Mouse (Mus musculus): Measurements from ENCODE around the gene Amdhd2. TPM values are rescaled to one million over a fixed set of nuclear protein-coding genes. Genes with fewer than 3 reads are reported as not detected.

The Amdhd2 gene
- polyA plus RNA-seq, 1 experiment from 2014 or later = 159 TPM

DNA sequence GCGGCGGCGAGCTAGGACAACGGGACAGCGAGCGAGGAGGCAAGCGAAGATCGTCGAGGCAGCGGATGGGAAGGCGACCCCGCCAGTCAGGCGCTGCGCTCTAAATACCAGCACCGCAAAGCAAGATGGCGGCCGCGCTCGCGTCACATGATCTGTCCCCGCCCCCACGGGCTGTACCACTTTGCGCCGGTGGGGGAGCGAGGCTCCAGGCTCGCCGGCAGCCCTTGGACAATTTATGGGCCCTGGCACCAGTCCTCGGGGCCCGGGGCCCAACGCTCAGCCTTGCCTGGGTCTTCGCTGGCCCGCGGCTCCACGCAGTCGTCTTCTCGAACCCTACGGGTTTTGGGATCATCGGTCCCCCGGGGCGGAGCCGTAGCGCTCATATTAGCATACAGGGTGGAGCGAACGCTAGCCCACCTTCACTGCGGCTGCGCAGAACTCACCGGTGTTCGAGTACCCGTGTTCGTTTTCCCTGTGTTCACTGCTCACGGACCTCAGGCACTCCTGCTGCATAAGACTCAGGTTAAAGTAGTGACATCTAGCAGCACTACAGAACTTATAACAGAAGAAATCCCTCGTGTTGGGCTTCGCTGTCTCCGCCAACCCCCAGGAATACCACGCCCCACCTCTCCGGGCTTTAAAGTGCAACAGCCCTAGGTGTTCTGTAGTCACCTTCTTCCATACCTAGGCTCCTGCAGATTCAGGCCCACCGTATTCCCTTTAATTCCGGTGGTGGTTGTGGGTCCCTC lies 5.9 kb upstream of the Amdhd2 start, which contains the start of gene Atp6v0c:
Gene Atp6v0c, minus strand, starts transcription at position 386 of the 749 bp plus-strand sequence.
- no peaks in the 10 kb centered on the region for H3K27me3 ChIP-seq (replicated peaks; ENCODE audit: control insufficient read depth, insufficient read depth, low read length)
- peak; percentile 46 for TF ChIP-seq CTCF (IDR thresholded peaks at IDR 0.05; ENCODE audit: low read depth)
- no peaks in the 10 kb centered on the region for H3K9me3 ChIP-seq (ENCODE audit: control insufficient read depth)
- H3K4me2 ChIP-seq (replicated peaks; ENCODE audit: low read depth) = peak within 1 kb of the TSS; percentile 77
- H3K4me3 ChIP-seq (ENCODE audit: low read depth, low read length) = peak within 1 kb of the TSS; percentile 82
- no peaks in the 10 kb centered on the region for H3K4me1 ChIP-seq (replicated peaks; ENCODE audit: control insufficient read depth, insufficient read depth, low read length)
- H3K9ac ChIP-seq (ENCODE audit: low read depth, low read length) = peak within 1 kb of the TSS; percentile 91
- H3K27ac ChIP-seq (ENCODE audit: low read depth, low read length) = peak within 1 kb of the TSS; percentile 93
- peak; percentile 77 for ATAC-seq
- peaks cover 18% of the 10 kb centered on the region for H3K36me3 ChIP-seq (ENCODE audit: control insufficient read depth, insufficient read depth)
- under 1% methylated on average over 58 of the region's 58 CpGs for WGBS

DNA sequence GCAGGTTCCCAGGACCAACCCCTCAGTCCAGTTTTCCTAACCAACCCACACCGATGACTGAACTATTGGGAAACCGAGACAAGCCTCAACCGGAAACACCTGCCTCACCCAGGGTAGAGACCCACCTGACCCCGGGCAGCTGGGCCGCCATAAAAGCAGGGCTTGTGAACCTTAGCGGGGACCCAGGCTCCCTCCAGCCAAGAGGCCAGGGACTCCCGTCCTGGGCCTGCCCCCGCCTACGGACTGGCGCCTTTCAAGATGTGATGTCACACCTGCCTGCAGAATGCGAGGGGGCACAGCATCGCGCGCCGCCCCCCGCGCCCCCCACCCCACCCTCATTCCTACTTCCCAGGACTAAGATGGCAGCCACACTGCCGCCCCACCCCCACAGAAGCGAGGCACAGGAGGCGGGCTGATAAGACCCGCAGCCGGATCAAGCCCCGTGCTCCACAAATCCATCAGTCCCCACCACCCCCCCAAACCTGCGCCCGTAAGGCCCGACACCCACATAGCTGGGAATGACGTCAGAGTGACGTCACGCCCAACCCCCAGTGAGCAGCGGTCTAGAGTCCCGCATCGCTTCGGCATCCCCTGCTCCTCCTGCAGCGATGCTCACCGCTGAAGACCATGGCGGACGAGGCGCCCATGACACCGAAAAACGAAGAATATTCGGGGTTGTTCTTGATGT lies 5.2 kb upstream of the Amdhd2 start:
- peak overlapping the region; percentile 93 for H3K27ac ChIP-seq (ENCODE audit: low read depth, low read length)
- no peaks in the 10 kb centered on the region for H3K9me3 ChIP-seq (ENCODE audit: control insufficient read depth)
- TF ChIP-seq CTCF (IDR thresholded peaks at IDR 0.05; ENCODE audit: low read depth) = no peak
- H3K4me1 ChIP-seq (replicated peaks; ENCODE audit: control insufficient read depth, insufficient read depth, low read length) = no peaks in the 10 kb centered on the region
- H3K4me3 ChIP-seq (ENCODE audit: low read depth, low read length) = peak overlapping the region; percentile 82
- peak overlapping the region; percentile 77 for H3K4me2 ChIP-seq (replicated peaks; ENCODE audit: low read depth)
- ATAC-seq = peak; percentile 35
- peaks cover 18% of the 10 kb centered on the region for H3K36me3 ChIP-seq (ENCODE audit: control insufficient read depth, insufficient read depth)
- H3K27me3 ChIP-seq (replicated peaks; ENCODE audit: control insufficient read depth, insufficient read depth, low read length) = no peaks in the 10 kb centered on the region
- peak overlapping the region; percentile 91 for H3K9ac ChIP-seq (ENCODE audit: low read depth, low read length)
- 1% methylated on average over 40 of the region's 41 CpGs for WGBS

DNA sequence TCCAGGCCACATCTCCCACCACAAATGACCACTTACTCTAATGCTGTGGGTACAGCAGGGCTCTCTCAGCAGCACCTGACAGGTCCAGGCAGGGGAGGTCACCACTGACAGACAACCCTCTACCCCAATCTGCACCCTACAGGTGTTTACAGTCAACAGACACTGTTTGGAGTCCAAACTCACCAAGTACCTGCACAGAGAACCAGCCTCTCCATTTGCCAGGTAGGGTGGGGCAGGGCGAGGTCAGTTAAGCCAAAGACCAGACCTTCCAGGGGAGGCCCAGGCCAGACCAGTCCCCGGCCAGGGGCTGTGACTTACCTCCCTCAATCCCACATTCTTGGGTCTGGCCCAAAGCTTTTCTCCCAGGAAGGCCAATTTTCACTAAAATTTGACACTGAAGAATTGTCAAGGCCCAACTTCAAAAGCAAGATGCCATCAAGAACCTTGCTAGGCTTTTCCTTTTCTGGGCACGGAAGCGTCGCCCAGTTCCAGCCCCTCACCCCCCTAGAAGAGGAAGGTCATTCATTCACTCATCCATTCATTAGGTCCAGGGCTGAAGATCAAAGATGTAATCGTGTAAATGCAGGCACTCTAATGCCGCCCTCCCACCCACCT lies 4.4 kb upstream of the Amdhd2 start:
- 35% methylated on average over 7 of the region's 7 CpGs for WGBS
- H3K27me3 ChIP-seq (replicated peaks; ENCODE audit: control insufficient read depth, insufficient read depth, low read length) = no peaks in the 10 kb centered on the region
- H3K27ac ChIP-seq (ENCODE audit: low read depth, low read length) = peak overlapping the region; percentile 93
- no peak for ATAC-seq
- H3K4me1 ChIP-seq (replicated peaks; ENCODE audit: control insufficient read depth, insufficient read depth, low read length) = no peaks in the 10 kb centered on the region
- TF ChIP-seq CTCF (IDR thresholded peaks at IDR 0.05; ENCODE audit: low read depth) = no peak
- H3K9me3 ChIP-seq (ENCODE audit: control insufficient read depth) = no peaks in the 10 kb centered on the region
- H3K4me2 ChIP-seq (replicated peaks; ENCODE audit: low read depth) = peak overlapping the region; percentile 77
- peak overlapping the region; percentile 91 for H3K9ac ChIP-seq (ENCODE audit: low read depth, low read length)
- H3K36me3 ChIP-seq (ENCODE audit: control insufficient read depth, insufficient read depth) = peaks cover 18% of the 10 kb centered on the region
- peak overlapping the region; percentile 82 for H3K4me3 ChIP-seq (ENCODE audit: low read depth, low read length)

DNA sequence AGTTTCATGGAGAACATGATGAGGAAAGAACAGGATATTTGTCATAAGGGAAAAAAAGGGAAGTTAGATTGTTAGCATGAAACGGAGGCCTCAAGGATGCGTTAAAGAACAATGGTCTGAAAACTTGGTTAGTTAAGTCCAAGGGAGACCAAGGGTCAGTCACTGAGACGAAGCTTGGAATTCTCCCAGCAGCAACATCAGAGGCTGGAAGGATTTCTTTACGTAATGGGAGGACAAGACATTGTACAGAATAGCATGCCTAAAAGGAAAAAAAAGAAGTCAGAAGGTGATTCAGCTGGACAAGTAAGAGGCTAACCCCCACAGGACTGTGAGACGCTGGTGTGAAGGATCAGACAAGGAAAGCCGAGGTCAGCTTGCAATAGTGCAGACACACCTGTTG lies 3.6 kb upstream of the Amdhd2 start:
- H3K9ac ChIP-seq (ENCODE audit: low read depth, low read length) = no peak overlapping the region
- 0 out of 2 replicates have a peak, but pooled peaks cover 4% of the 10 kb centered on the region for H3K4me1 ChIP-seq (replicated peaks; ENCODE audit: control insufficient read depth, insufficient read depth, low read length)
- H3K9me3 ChIP-seq (ENCODE audit: control insufficient read depth) = no peaks in the 10 kb centered on the region
- no peak overlapping the region for H3K4me3 ChIP-seq (ENCODE audit: low read depth, low read length)
- peaks cover 18% of the 10 kb centered on the region for H3K36me3 ChIP-seq (ENCODE audit: control insufficient read depth, insufficient read depth)
- H3K27ac ChIP-seq (ENCODE audit: low read depth, low read length) = 0 out of 2 replicates have a peak overlapping the region, but pooled peaks have one; percentile 15
- peak overlapping the region; percentile 77 for H3K4me2 ChIP-seq (replicated peaks; ENCODE audit: low read depth)
- 68% methylated on average over 6 of the region's 6 CpGs for WGBS
- no peak for TF ChIP-seq CTCF (IDR thresholded peaks at IDR 0.05; ENCODE audit: low read depth)
- no peak for ATAC-seq
- H3K27me3 ChIP-seq (replicated peaks; ENCODE audit: control insufficient read depth, insufficient read depth, low read length) = no peaks in the 10 kb centered on the region

DNA sequence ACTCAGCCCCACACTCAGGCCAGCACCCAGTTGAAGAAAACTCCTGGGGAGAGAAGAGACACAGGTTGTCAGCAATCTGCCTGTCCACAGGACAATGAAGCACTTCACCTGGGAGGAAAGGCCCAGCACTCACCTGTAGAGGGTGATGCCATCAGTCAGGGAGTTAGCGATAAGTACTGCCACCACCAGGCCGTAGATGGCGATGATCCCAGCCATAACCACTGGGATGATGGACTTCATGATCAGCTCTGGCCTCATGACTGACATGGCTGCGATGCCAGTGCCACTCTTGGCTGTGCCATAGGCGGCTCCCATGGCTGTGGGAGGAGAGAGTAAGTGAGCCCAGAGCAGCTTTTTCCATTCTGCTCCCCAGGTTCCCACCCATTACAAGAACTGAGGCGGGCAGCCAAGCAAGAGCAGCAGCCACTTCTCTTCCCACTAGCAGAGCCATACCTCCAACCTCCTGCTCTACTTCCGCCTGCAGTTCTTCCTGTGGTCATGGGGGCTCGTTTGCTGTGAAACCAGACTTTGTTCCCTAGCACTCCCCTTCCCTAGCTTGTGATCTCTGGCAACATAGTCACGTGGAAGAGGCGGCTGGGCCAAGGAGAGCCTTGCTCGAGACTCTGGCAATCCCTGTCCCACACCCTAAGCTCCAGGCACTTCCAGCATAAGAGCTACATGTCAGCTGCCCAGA lies 1.1 kb upstream of the Amdhd2 start:
- H3K36me3 ChIP-seq (ENCODE audit: control insufficient read depth, insufficient read depth) = peaks cover 18% of the 10 kb centered on the region
- H3K4me1 ChIP-seq (replicated peaks; ENCODE audit: control insufficient read depth, insufficient read depth, low read length) = 0 out of 2 replicates have a peak, but pooled peaks cover 4% of the 10 kb centered on the region
- 58% methylated on average over 11 of the region's 11 CpGs for WGBS
- no peaks in the 10 kb centered on the region for H3K9me3 ChIP-seq (ENCODE audit: control insufficient read depth)
- H3K27me3 ChIP-seq (replicated peaks; ENCODE audit: control insufficient read depth, insufficient read depth, low read length) = no peaks in the 10 kb centered on the region
- TF ChIP-seq CTCF (IDR thresholded peaks at IDR 0.05; ENCODE audit: low read depth) = peak; percentile 49
- no peak overlapping the region for H3K9ac ChIP-seq (ENCODE audit: low read depth, low read length)
- 0 out of 2 replicates have a peak overlapping the region, but pooled peaks have one; percentile 1 for H3K4me2 ChIP-seq (replicated peaks; ENCODE audit: low read depth)
- peak overlapping the region; percentile 71 for H3K27ac ChIP-seq (ENCODE audit: low read depth, low read length)
- H3K4me3 ChIP-seq (ENCODE audit: low read depth, low read length) = no peak overlapping the region
- ATAC-seq = peak; percentile 36
